Mouse (Mus musculus) thymus, adult 2 months (tissue): ENCODE measurements at regions not wholly inside any gene's neighbourhood (a gene's known extent, or its start where the extent isn't known, plus 50 kb on each side); places are given as distances from the start of the nearest gene placed in this dataset.

Experiments used
- CTCF ChIP-seq: fragments of 200-500 bp; IDR thresholded peaks from 2 replicates; pipeline ENCODE4 v1.5.1; 2012; ENCODE audit warnings: mild to moderate bottlenecking, control low read depth, low read length, moderate library complexity, borderline replicate concordance; ENCODE audit not compliant: control insufficient read depth, poor library complexity, insufficient read depth; ENCODE audit errors: extremely low read depth
- POLR2A ChIP-seq: fragments of 200-500 bp; IDR thresholded peaks from 2 replicates; pipeline ENCODE4 v1.6.1; 2012; ENCODE audit warnings: mild to moderate bottlenecking, low read length, control low read depth, moderate library complexity; ENCODE audit not compliant: control insufficient read depth, poor library complexity, insufficient read depth; ENCODE audit errors: extremely low read depth

- TF ChIP-seq CTCF: no peak
- no peak for TF ChIP-seq POLR2A
These were observed 1223.5 kb upstream of the Zeb2 start for GRCm38 (mm10) chr2:46340694-46341093.
